Mouse (Mus musculus): ENCODE data around the gene Jup.

The Jup gene

GRCm38 (mm10) chr11:100397600-100398389 is at the start of gene Jup:
Gene Jup (minus strand): TSS chr11:100397763.
- DNase-seq: peak; percentile 100

GRCm38 (mm10) chr11:100442625-100443024 is 45.1 kb upstream of the Jup start:
- peak; percentile 41 for DNase-seq

- DNase-seq: no peak
Measured at GRCm38 (mm10) chr11:100441797-100442196, 44.2 kb upstream of the Jup start, which contains the start of the genes Nt5c3b and Klhl10. Gene Nt5c3b (minus strand): TSS chr11:100441808. Gene Klhl10 (plus strand): TSS chr11:100441917.

- peak; percentile 92 for DNase-seq
Measured at GRCm38 (mm10) chr11:100440691-100441522, 43.3 kb upstream of the Jup start.

- DNase-seq: no peak
Measured at GRCm38 (mm10) chr11:100437901-100438300, 40.3 kb upstream of the Jup start.

GRCm38 (mm10) chr11:100435678-100436246 is 38.2 kb upstream of the Jup start:
- no peak for DNase-seq

GRCm38 (mm10) chr11:100432002-100432401 is 34.4 kb upstream of the Jup start:
- DNase-seq: no peak

GRCm38 (mm10) chr11:100430052-100430451 is 32.5 kb upstream of the Jup start:
- DNase-seq: no peak

GRCm38 (mm10) chr11:100428612-100429199 is 31.1 kb upstream of the Jup start:
- DNase-seq: no peak

- no peak for DNase-seq
Measured at GRCm38 (mm10) chr11:100426820-100427219, 29.3 kb upstream of the Jup start.

- peak; percentile 87 for DNase-seq
Measured at GRCm38 (mm10) chr11:100425851-100426250, 28.3 kb upstream of the Jup start.

GRCm38 (mm10) chr11:100423836-100424235 is 26.3 kb upstream of the Jup start:
- DNase-seq: no peak

GRCm38 (mm10) chr11:100421537-100421936 is 24.0 kb upstream of the Jup start:
- DNase-seq: peak; percentile 52

GRCm38 (mm10) chr11:100414914-100415822 is 17.6 kb upstream of the Jup start, which contains the start of gene Fkbp10:
Gene Fkbp10 (plus strand): TSS chr11:100415697.
- DNase-seq: peak; percentile 81

GRCm38 (mm10) chr11:100414021-100414913 is 16.7 kb upstream of the Jup start, which contains the start of gene P3h4:
Gene P3h4 (minus strand): TSS chr11:100414836.
- peak; percentile 92 for DNase-seq

- no peak for DNase-seq
Measured at GRCm38 (mm10) chr11:100413541-100413940, 16.0 kb upstream of the Jup start.

- DNase-seq: no peak
Measured at GRCm38 (mm10) chr11:100411736-100412135, 14.2 kb upstream of the Jup start.

- no peak for DNase-seq
Measured at GRCm38 (mm10) chr11:100409686-100410085, 12.1 kb upstream of the Jup start.

GRCm38 (mm10) chr11:100408835-100409462 is 11.4 kb upstream of the Jup start:
- no peak for DNase-seq

All from kidney, postnatal 10 days (tissue).